Mouse (Mus musculus) ovary, postnatal 10 days (tissue): ENCODE measurements at regions not wholly inside any gene's neighbourhood (a gene's known extent, or its start where the extent isn't known, plus 50 kb on each side); places are given as distances from the start of the nearest gene placed in this dataset.

ENCODE experiments used
- DNase-seq: peaks from one replicate; pipeline ENCODE4 v3.0.0; 2022; ENCODE audit warnings: low spot score

- no peak for DNase-seq
Measured at GRCm38 (mm10) chr9:101807249-101807648, 54.4 kb upstream of the 9630041A04Rik start.

- DNase-seq = no peak
Measured at GRCm38 (mm10) chr9:101796718-101797117, 64.9 kb upstream of the 9630041A04Rik start.

- DNase-seq = no peak
Measured at GRCm38 (mm10) chr9:101796063-101796462, 65.6 kb upstream of the 9630041A04Rik start.

- DNase-seq = no peak
Measured at GRCm38 (mm10) chr9:101795436-101795835, 66.2 kb upstream of the 9630041A04Rik start.

- DNase-seq = no peak
Measured at GRCm38 (mm10) chr9:101790936-101791335, 70.7 kb upstream of the 9630041A04Rik start.

- DNase-seq = no peak
Measured at GRCm38 (mm10) chr9:101740949-101741605, 120.6 kb upstream of the 9630041A04Rik start.

GRCm38 (mm10) chr9:101739322-101739721 is 122.3 kb upstream of the 9630041A04Rik start:
- DNase-seq = no peak

GRCm38 (mm10) chr9:101734271-101734670 is 127.4 kb upstream of the 9630041A04Rik start:
- DNase-seq = no peak

GRCm38 (mm10) chr9:101733611-101734225 is 127.9 kb upstream of the 9630041A04Rik start:
- no peak for DNase-seq

- DNase-seq = no peak
Measured at GRCm38 (mm10) chr9:101730136-101730535, 131.5 kb upstream of the 9630041A04Rik start.

GRCm38 (mm10) chr9:101717911-101718310 is 143.7 kb upstream of the 9630041A04Rik start:
- DNase-seq = no peak

GRCm38 (mm10) chr9:101716326-101716725 is 145.3 kb upstream of the 9630041A04Rik start:
- no peak for DNase-seq

- DNase-seq = no peak
Measured at GRCm38 (mm10) chr9:101714805-101715204, 146.8 kb upstream of the 9630041A04Rik start.

- DNase-seq = no peak
Measured at GRCm38 (mm10) chr9:101710611-101711071, 151.0 kb upstream of the 9630041A04Rik start.

- no peak for DNase-seq
Measured at GRCm38 (mm10) chr9:101700368-101700767, 161.3 kb upstream of the 9630041A04Rik start.

GRCm38 (mm10) chr9:101694054-101694453 is 167.6 kb upstream of the 9630041A04Rik start:
- DNase-seq = no peak

GRCm38 (mm10) chr9:101691336-101691735 is 170.3 kb upstream of the 9630041A04Rik start:
- DNase-seq = no peak

- no peak for DNase-seq
Measured at GRCm38 (mm10) chr9:101690916-101691315, 170.7 kb upstream of the 9630041A04Rik start.

GRCm38 (mm10) chr9:101690402-101690861 is 171.2 kb upstream of the 9630041A04Rik start:
- DNase-seq = no peak

GRCm38 (mm10) chr9:101689532-101690401 is 171.9 kb upstream of the 9630041A04Rik start:
- DNase-seq = peak; percentile 79

- no peak for DNase-seq
Measured at GRCm38 (mm10) chr9:101687226-101687625, 174.4 kb upstream of the 9630041A04Rik start.

GRCm38 (mm10) chr9:101677563-101677962 is 184.1 kb upstream of the 9630041A04Rik start:
- no peak for DNase-seq
